In genomic region chr8:104591856-104592255, GRCm38 (mm10) we compare ENCODE assay signal across 9 mouse cellular contexts. TPM values are rescaled to one million over a fixed set of nuclear protein-coding genes. Genes with fewer than 3 reads are reported as not detected.
DNase-seq lines count a peak whose midpoint lies in the region; ATAC-seq and TF ChIP-seq lines count a peak whose summit lies in the region.
"Had no signal": no experiment of that assay in that cellular context is flagged by ENCODE, and none has a peak within 500 bp of the region (broad histone marks: within the 10 kb centered on the region; RNA-seq: fewer than 3 reads in every experiment).

No protein-coding gene starts in this region.

- peak overlapping the region; percentile 91 for H3K27ac ChIP-seq in testis, adult 2 months (ENCODE audit: control insufficient read depth, insufficient read depth, low read depth, low read length)
- peak overlapping the region; percentile 14; the same call in 1 of the 2 replicates for H3K27ac ChIP-seq in liver, embryonic 11.5 days (ENCODE audit: low read depth, low read length)

- peak overlapping the region; percentile 60 for H3K9ac ChIP-seq in liver, embryonic 11.5 days (ENCODE audit: low read depth, low read length)

- no peak for TF ChIP-seq POLR2A in testis, adult 2 months (IDR thresholded peaks at IDR 0.05; ENCODE audit: control insufficient read depth, low read depth, low read length)

- H3K4me2 ChIP-seq in liver, embryonic 11.5 days = peak overlapping the region; percentile 81

- WGBS in liver, embryonic 11.5 days = 5% methylated on average over 9 of the region's 9 CpGs

- TF ChIP-seq CTCF in testis, adult 2 months (IDR thresholded peaks at IDR 0.05; ENCODE audit: control insufficient read depth, insufficient read depth, insufficient replicate concordance, low read depth, low read length) = no peak

- peak; percentile 56 for DNase-seq in embryo, embryonic 10 days (ENCODE audit: low spot score)
- DNase-seq in embryo, embryonic 10.5 days (ENCODE audit: low spot score) = no peak
- DNase-seq in testis, postnatal 14 days (ENCODE audit: low spot score) = no peak
- no peak for DNase-seq in liver, embryonic 11.5 days (ENCODE audit: low spot score)
- no peak for DNase-seq in frontal cortex, postnatal 10 days (ENCODE audit: low spot score in 2 of 2)
- DNase-seq in ovary, postnatal 14 days (ENCODE audit: low spot score) = no peak

- peaks cover 8% of the 10 kb centered on the region for H3K4me1 ChIP-seq in testis, adult 2 months (ENCODE audit: control insufficient read depth, insufficient read depth, low read length)
- peaks cover 11% of the 10 kb centered on the region for H3K4me1 ChIP-seq in liver, embryonic 11.5 days (replicated peaks; ENCODE audit: control insufficient read depth, insufficient read depth, low read length)

- no peak for ATAC-seq in liver, embryonic 11.5 days (replicated peaks; ENCODE audit: low FRiP score)
- ATAC-seq in granulocyte monocyte progenitor cell, adult 5-6 weeks (replicated peaks; ENCODE audit: poor library complexity, severe bottlenecking) = no peak

- no peaks in the 10 kb centered on the region for H3K36me3 ChIP-seq in testis, adult 2 months (ENCODE audit: control insufficient read depth, insufficient read depth, low read length)
- peaks cover 13% of the 10 kb centered on the region for H3K36me3 ChIP-seq in liver, embryonic 11.5 days (ENCODE audit: control insufficient read depth, insufficient read depth, low read length)

- H3K9me3 ChIP-seq in liver, embryonic 11.5 days (ENCODE audit: control insufficient read depth, low read length) = no peaks in the 10 kb centered on the region

- peak overlapping the region; percentile 97 for H3K4me3 ChIP-seq in testis, adult 2 months (ENCODE audit: control insufficient read depth, low read depth, low read length)
- peak overlapping the region; percentile 56 for H3K4me3 ChIP-seq in liver, embryonic 11.5 days (ENCODE audit: low read depth, low read length)

- H3K27me3 ChIP-seq in testis, adult 2 months (ENCODE audit: control insufficient read depth, insufficient read depth, low read length) = no peaks in the 10 kb centered on the region
- no peaks in the 10 kb centered on the region for H3K27me3 ChIP-seq in liver, embryonic 11.5 days (replicated peaks; ENCODE audit: control insufficient read depth, insufficient read depth, low read length)

RNA-seq across cellular contexts. Expression of gene Pdp2, which starts 0.6 kb away (rescaled TPM):
- 1.2 and 1.3 TPM in 2 replicates for polyA plus RNA-seq in testis, adult 2 months (2012; rRNA removed)
- polyA plus RNA-seq in liver, embryonic 11.5 days (2014; fragmentation: Nextera tagmentation; extraction: Ambion mirVana) = 10.6 and 11.1 TPM in 2 replicates
- total RNA-seq in granulocyte monocyte progenitor cell, adult 5-6 weeks (2014; fragmentation: Nextera tagmentation) = 9.6 and 13.1 TPM in 2 replicates
- total RNA-seq in granulocyte monocyte progenitor cell, adult 5-6 weeks (2017) = 10.3 and 11.4 TPM in 2 replicates

RNA-seq across cellular contexts. Expression of gene Cdh16, which starts 32.3 kb away (rescaled TPM):
- polyA plus RNA-seq in testis, adult 2 months (2012; rRNA removed) = 1.3 TPM in 1 of 2 replicates, not detected in the other
- polyA plus RNA-seq in liver, embryonic 11.5 days (2014; fragmentation: Nextera tagmentation; extraction: Ambion mirVana) = 0.18 and 0.34 TPM in 2 replicates
- not detected in 2 replicates for total RNA-seq in granulocyte monocyte progenitor cell, adult 5-6 weeks (2014; fragmentation: Nextera tagmentation)
- not detected in 2 replicates for total RNA-seq in granulocyte monocyte progenitor cell, adult 5-6 weeks (2017)
- total RNA-seq: common myeloid progenitor, adult 5-6 weeks had no signal

RNA-seq across cellular contexts. Expression of gene Rrad, which starts 39.3 kb away (rescaled TPM):
- 0.36 and 0.42 TPM in 2 replicates for polyA plus RNA-seq in testis, adult 2 months (2012; rRNA removed)
- polyA plus RNA-seq in liver, embryonic 11.5 days (2014; fragmentation: Nextera tagmentation; extraction: Ambion mirVana) = 1.6 and 4.1 TPM in 2 replicates
- 0.95 and 2.6 TPM in 2 replicates for total RNA-seq in granulocyte monocyte progenitor cell, adult 5-6 weeks (2014; fragmentation: Nextera tagmentation)
- 1.3 and 2.1 TPM in 2 replicates for total RNA-seq in granulocyte monocyte progenitor cell, adult 5-6 weeks (2017)

RNA-seq across cellular contexts. Expression of gene Ciao2b, which starts 49.9 kb away (rescaled TPM):
- polyA plus RNA-seq in testis, adult 2 months (2012; rRNA removed) = 61.8 and 67.2 TPM in 2 replicates
- polyA plus RNA-seq in liver, embryonic 11.5 days (2014; fragmentation: Nextera tagmentation; extraction: Ambion mirVana) = 93.1 and 94.0 TPM in 2 replicates
- total RNA-seq in granulocyte monocyte progenitor cell, adult 5-6 weeks (2014; fragmentation: Nextera tagmentation) = 21.4 and 40.5 TPM in 2 replicates
- total RNA-seq in granulocyte monocyte progenitor cell, adult 5-6 weeks (2017) = 14.8 and 24.8 TPM in 2 replicates

RNA-seq across cellular contexts. Expression of gene Car7, which starts 57.4 kb away (rescaled TPM):
- 5.4 and 7.1 TPM in 2 replicates for polyA plus RNA-seq in testis, adult 2 months (2012; rRNA removed)
- 2.1 and 2.3 TPM in 2 replicates for polyA plus RNA-seq in liver, embryonic 11.5 days (2014; fragmentation: Nextera tagmentation; extraction: Ambion mirVana)
- total RNA-seq in granulocyte monocyte progenitor cell, adult 5-6 weeks (2014; fragmentation: Nextera tagmentation) = not detected in 2 replicates
- 0.52 TPM in 1 of 2 replicates, not detected in the other for total RNA-seq in granulocyte monocyte progenitor cell, adult 5-6 weeks (2017)
